Mouse (Mus musculus) brain, embryonic 14.5 days (tissue): ENCODE data around the gene Rhobtb3.
"Not testable (repeated sequence)": the region's sequence is repeated elsewhere in the genome, so short reads cannot be mapped to it uniquely, and the experiment has no call there.

Source experiments
- CTCF ChIP-seq: fragments of 200-500 bp; IDR thresholded peaks from 2 replicates; pipeline ENCODE4 v1.5.1; 2012; ENCODE audit warnings: inconsistent platforms, mild to moderate bottlenecking, moderate library complexity, borderline replicate concordance; ENCODE audit not compliant: insufficient read depth, insufficient read length; ENCODE audit errors: extremely low read depth
- POLR2A ChIP-seq: fragments of 200-500 bp; IDR thresholded peaks from 2 replicates; pipeline ENCODE4 v1.6.1; 2012; ENCODE audit warnings: mild to moderate bottlenecking, inconsistent platforms, borderline replicate concordance; ENCODE audit not compliant: poor library complexity, insufficient read depth, insufficient read length, severe bottlenecking; ENCODE audit errors: extremely low read depth

- not testable (repeated sequence) for TF ChIP-seq POLR2A, CTCF
Observed at GRCm38 (mm10) chr13:75876188-75876587, 67.5 kb downstream of the Rhobtb3 start.
